ENCODE assay signal across 15 mouse cellular contexts in genomic region chr8:104239418-104239861, GRCm38 (mm10). TPM values are rescaled to one million over a fixed set of nuclear protein-coding genes. Genes with fewer than 3 reads are reported as not detected.
A peak's percentile ranks its signal among the peaks of the same experiment; 100 is the strongest.
DNase-seq lines count a peak whose midpoint lies in the region; ATAC-seq and TF ChIP-seq lines count a peak whose summit lies in the region.
"Had no signal": no experiment of that assay in that cellular context is flagged by ENCODE, and none has a peak within 500 bp of the region (broad histone marks: within the 10 kb centered on the region; RNA-seq: fewer than 3 reads in every experiment).

No protein-coding gene starts in this region.

- no peak overlapping the region for H3K27ac ChIP-seq in midbrain, embryonic 11.5 days (ENCODE audit: low read depth, low read length)
- H3K27ac ChIP-seq in midbrain, postnatal 0 days (ENCODE audit: low read depth, low read length): no peak overlapping the region
- no peak overlapping the region for H3K27ac ChIP-seq in liver, embryonic 14.5 days

- TF ChIP-seq EP300 in liver, embryonic 14.5 days (IDR thresholded peaks at IDR 0.05; ENCODE audit: low read depth): no peak

- peak; percentile 44 for DNase-seq in midbrain, embryonic 11.5 days (ENCODE audit: low spot score, missing footprints)
- no peak for DNase-seq in midbrain, postnatal 0 days (ENCODE audit: low spot score)
- peak; percentile 74 for DNase-seq in T-cell, adult 2 months (ENCODE audit: low spot score)
- no peak for DNase-seq in liver, embryonic 14.5 days (ENCODE audit: low read depth in 3 of 3, low spot score in 3 of 3)
- peak; percentile 83 for DNase-seq in splenic B cell, adult 2 months (ENCODE audit: low read depth, low spot score)
- no peak for DNase-seq in layer of hippocampus, postnatal 14 days (ENCODE audit: low spot score in 2 of 2)
- no peak for DNase-seq in frontal cortex, postnatal 36 days (ENCODE audit: low spot score in 2 of 2)
- DNase-seq in cerebellum, adult 9-10 months: no peak
- DNase-seq: adrenal gland, adult 2 months; cerebellum, postnatal 14 days; kidney, adult 11 months; layer of hippocampus, postnatal 36 days; lung, adult 2 months had no signal

- no peak for TF ChIP-seq CTCF in midbrain, postnatal 0 days (IDR thresholded peaks at IDR 0.05)
- TF ChIP-seq CTCF in liver, embryonic 14.5 days (IDR thresholded peaks at IDR 0.05; ENCODE audit: low read depth): no peak

- H3K36me3 ChIP-seq in midbrain, embryonic 11.5 days (ENCODE audit: control insufficient read depth, insufficient read depth, low read length): peaks cover 10% of the 10 kb centered on the region
- peaks cover 77% of the 10 kb centered on the region for H3K36me3 ChIP-seq in midbrain, postnatal 0 days (ENCODE audit: insufficient read depth, low read length)
- no peaks in the 10 kb centered on the region for H3K36me3 ChIP-seq in liver, embryonic 14.5 days (replicated peaks; ENCODE audit: control insufficient read depth, insufficient read depth, low read depth)
- H3K36me3 ChIP-seq in splenic B cell, adult 2 months (ENCODE audit: control insufficient read depth, insufficient read depth, low read length, poor library complexity, severe bottlenecking): peaks cover 6% of the 10 kb centered on the region

- H3K9me3 ChIP-seq in midbrain, embryonic 11.5 days (ENCODE audit: control insufficient read depth, low read length): no peaks in the 10 kb centered on the region
- H3K9me3 ChIP-seq in midbrain, postnatal 0 days (ENCODE audit: low read length): no peaks in the 10 kb centered on the region
- H3K9me3 ChIP-seq in liver, embryonic 14.5 days (ENCODE audit: control insufficient read depth, low read length): no peaks in the 10 kb centered on the region

- H3K4me3 ChIP-seq in midbrain, embryonic 11.5 days (ENCODE audit: low read depth, low read length): no peak overlapping the region
- no peak overlapping the region for H3K4me3 ChIP-seq in midbrain, postnatal 0 days (ENCODE audit: low read depth, low read length)
- no peak overlapping the region for H3K4me3 ChIP-seq in liver, embryonic 14.5 days (ENCODE audit: insufficient read depth in 1 of 2, low read depth in 2 of 2, low read length in 2 of 2)

- H3K9ac ChIP-seq in midbrain, embryonic 11.5 days (ENCODE audit: low read length): no peak overlapping the region
- H3K9ac ChIP-seq in midbrain, postnatal 0 days (replicated peaks; ENCODE audit: low read length, poor library complexity, severe bottlenecking): no peak overlapping the region
- no peak overlapping the region for H3K9ac ChIP-seq in liver, embryonic 14.5 days (replicated peaks)

- WGBS in midbrain, embryonic 11.5 days: 88% methylated on average over 10 of the region's 10 CpGs
- WGBS in midbrain, postnatal 0 days: 88% methylated on average over 10 of the region's 10 CpGs
- 26% methylated on average over 10 of the region's 10 CpGs for WGBS in liver, embryonic 14.5 days (ENCODE audit: insufficient replicate concordance)

- H3K27me3 ChIP-seq in midbrain, embryonic 11.5 days (ENCODE audit: control insufficient read depth, insufficient read depth, low read length): no peaks in the 10 kb centered on the region
- no peaks in the 10 kb centered on the region for H3K27me3 ChIP-seq in midbrain, postnatal 0 days (ENCODE audit: insufficient read depth, low read length)
- no peaks in the 10 kb centered on the region for H3K27me3 ChIP-seq in liver, embryonic 14.5 days (ENCODE audit: control insufficient read depth, insufficient read depth, low read length)
- H3K27me3 ChIP-seq in splenic B cell, adult 2 months (ENCODE audit: control insufficient read depth, insufficient read depth, low read length, poor library complexity, severe bottlenecking): no peaks in the 10 kb centered on the region

- no peak overlapping the region for H3K4me2 ChIP-seq in midbrain, embryonic 11.5 days
- no peak overlapping the region for H3K4me2 ChIP-seq in midbrain, postnatal 0 days (ENCODE audit: low read depth, low read length, poor library complexity, severe bottlenecking)
- no peak overlapping the region; the same call in 1 of the 2 replicates for H3K4me2 ChIP-seq in liver, embryonic 14.5 days (ENCODE audit: low read depth)

- H3K4me1 ChIP-seq in midbrain, embryonic 11.5 days (ENCODE audit: control insufficient read depth, insufficient read depth, low read length): no peaks in the 10 kb centered on the region
- no peaks in the 10 kb centered on the region for H3K4me1 ChIP-seq in midbrain, postnatal 0 days (ENCODE audit: insufficient read depth, low read length)
- peaks cover 0 to 10% of the 10 kb centered on the region in 2 experiments; a peak in 2 of 4 replicates for H3K4me1 ChIP-seq in liver, embryonic 14.5 days (replicated peaks; ENCODE audit: control insufficient read depth in 2 of 2, insufficient read depth in 2 of 2, low read length in 1 of 2)

- ATAC-seq in midbrain, embryonic 11.5 days (ENCODE audit: low FRiP score): no peak
- ATAC-seq in midbrain, postnatal 0 days (ENCODE audit: low FRiP score): no peak
- ATAC-seq in liver, embryonic 14.5 days (ENCODE audit: insufficient read depth): peak; percentile 72

RNA-seq across cellular contexts. Expression of gene Tk2, which starts 8.9 kb away (rescaled TPM):
- polyA plus RNA-seq in midbrain, embryonic 11.5 days (2014; fragmentation: Nextera tagmentation; extraction: Ambion mirVana): 35.9 and 37.0 TPM in 2 replicates
- 36.6 and 45.8 TPM in 2 replicates for total RNA-seq in midbrain, postnatal 0 days (2014; rRNA removed)
- polyA plus RNA-seq in midbrain, postnatal 0 days (2015; fragmentation: Nextera tagmentation; extraction: Ambion mirVana): 42.1 and 48.1 TPM in 2 replicates
- polyA plus RNA-seq in liver, embryonic 14.5 days (2012; rRNA removed): 3.1 and 3.9 TPM in 2 replicates
- polyA plus RNA-seq in liver, embryonic 14.5 days (2014; fragmentation: Nextera tagmentation; extraction: Ambion mirVana): 4.9 and 7.0 TPM in 2 replicates
- 10 to 100 TPM; 34.6 to 35.1 TPM for total RNA-seq in layer of hippocampus, postnatal 14 days (2021)

RNA-seq across cellular contexts. Expression of gene Cklf, which starts 11.2 kb away (rescaled TPM):
- polyA plus RNA-seq in midbrain, embryonic 11.5 days (2014; fragmentation: Nextera tagmentation; extraction: Ambion mirVana): 35.0 and 37.2 TPM in 2 replicates
- total RNA-seq in midbrain, postnatal 0 days (2014; rRNA removed): 21.5 and 21.7 TPM in 2 replicates
- polyA plus RNA-seq in midbrain, postnatal 0 days (2015; fragmentation: Nextera tagmentation; extraction: Ambion mirVana): 29.6 and 31.3 TPM in 2 replicates
- polyA plus RNA-seq in liver, embryonic 14.5 days (2012; rRNA removed): 10.2 and 13.6 TPM in 2 replicates
- polyA plus RNA-seq in liver, embryonic 14.5 days (2014; fragmentation: Nextera tagmentation; extraction: Ambion mirVana): 16.5 and 17.9 TPM in 2 replicates
- 10 to 100 TPM in 1 of 2 experiments, 1 to 10 TPM in 1; 8.1 to 11.7 TPM for total RNA-seq in layer of hippocampus, postnatal 14 days (2021)

RNA-seq across cellular contexts. Expression of gene Cmtm2a, which starts 53.5 kb away (rescaled TPM):
- polyA plus RNA-seq in midbrain, embryonic 11.5 days (2014; fragmentation: Nextera tagmentation; extraction: Ambion mirVana): not detected in 2 replicates
- not detected in 2 replicates for total RNA-seq in midbrain, postnatal 0 days (2014; rRNA removed)
- polyA plus RNA-seq in midbrain, postnatal 0 days (2015; fragmentation: Nextera tagmentation; extraction: Ambion mirVana): not detected in 2 replicates
- not detected in 2 replicates for polyA plus RNA-seq in liver, embryonic 14.5 days (2012; rRNA removed)
- not detected in 2 replicates for polyA plus RNA-seq in liver, embryonic 14.5 days (2014; fragmentation: Nextera tagmentation; extraction: Ambion mirVana)
- total RNA-seq in layer of hippocampus, postnatal 14 days (2021): not detected
- total RNA-seq: layer of hippocampus, postnatal 36 days had no signal
- polyA plus RNA-seq: heart, embryonic 14.5 days; lung, adult 2 months; stomach, embryonic 16.5 days had no signal

Comparison
In these comparisons a context has a peak if more than half of its experiments do, and no peak if none do; other contexts are left out.
1. DNase-seq: peak in midbrain, embryonic 11.5 days (single experiment), T-cell, adult 2 months (single experiment) and splenic B cell, adult 2 months (single experiment); none in midbrain, postnatal 0 days (single experiment), liver, embryonic 14.5 days (0 of 3), layer of hippocampus, postnatal 14 days (0 of 2), frontal cortex, postnatal 36 days (0 of 2) and cerebellum, adult 9-10 months (single experiment).